Mouse (Mus musculus) MEL (cell line): Measurements from ENCODE around the gene Hist1h3a. TPM values are rescaled to one million over a fixed set of nuclear protein-coding genes. Genes with fewer than 3 reads are reported as not detected.

Experiments
- DNase-seq: peaks from one replicate; pipeline ENCODE4 v3.0.0; 2011; ENCODE audit warnings: low read depth, low spot score
- H3K27ac ChIP-seq: 2 replicates; pipeline ENCODE4 v1.5.1; 2012; ENCODE audit warnings: low read depth, mild to moderate bottlenecking, control low read depth, low read length, moderate library complexity; ENCODE audit not compliant: control insufficient read depth
- H3K27me3 ChIP-seq, 2 experiments: fragments of 150-350 bp in 1 of 2; sonication (generic) in 1 of 2; 2 replicates each; pipeline ENCODE4 v1.6.1; 2012; ENCODE audit warnings: low read length in 2 of 2, mild to moderate bottlenecking in 2 of 2, improper control_type of control experiment in 1 of 2, moderate library complexity in 1 of 2; ENCODE audit not compliant: insufficient read depth in 2 of 2, control insufficient read depth in 1 of 2
- H3K36me3 ChIP-seq, 2 experiments: 2 replicates each; pipeline ENCODE4 v1.6.1; 2012 to 2014; ENCODE audit warnings: low read length in 2 of 2, improper control_type of control experiment in 1 of 2, inconsistent platforms in 1 of 2, mild to moderate bottlenecking in 1 of 2; ENCODE audit not compliant: insufficient read depth in 2 of 2, control insufficient read depth in 1 of 2
- H3K4me1 ChIP-seq, 2 experiments: fragments of 150-350 bp in 1 of 2; sonication (generic) in 1 of 2; 2 replicates each; pipeline ENCODE4 v1.6.1; 2012; ENCODE audit warnings: low read length in 2 of 2, improper control_type of control experiment in 1 of 2, mild to moderate bottlenecking in 1 of 2; ENCODE audit not compliant: insufficient read depth in 2 of 2, control insufficient read depth in 1 of 2
- H3K4me3 ChIP-seq, 2 experiments: fragments of 150-350 bp in 1 of 2; sonication (generic) in 1 of 2; 2 replicates each; pipeline ENCODE4 v1.5.1; 2012; ENCODE audit warnings: low read depth in 2 of 2, low read length in 2 of 2, mild to moderate bottlenecking in 2 of 2, moderate library complexity in 2 of 2, control low read depth in 1 of 2, improper control_type of control experiment in 1 of 2; ENCODE audit not compliant: control insufficient read depth in 1 of 2, insufficient read depth in 1 of 2
- H3K79me2 ChIP-seq: 2 replicates; pipeline ENCODE4 v1.6.1; 2012; ENCODE audit warnings: mild to moderate bottlenecking, low read length, moderate library complexity; ENCODE audit not compliant: control insufficient read depth, poor library complexity, insufficient read depth
- H3K9ac ChIP-seq: 2 replicates; pipeline ENCODE4 v1.6.1; 2012; ENCODE audit warnings: low read depth, mild to moderate bottlenecking, control low read depth, low read length, moderate library complexity; ENCODE audit not compliant: control insufficient read depth, poor library complexity, severe bottlenecking
- H3K9me3 ChIP-seq: fragments of 150-350 bp; sonication (generic); replicated peaks from 2 replicates; pipeline ENCODE4 v1.6.1; 2012; ENCODE audit warnings: mild to moderate bottlenecking, low read length, improper control_type of control experiment, moderate library complexity; ENCODE audit not compliant: insufficient read depth
- CHD2 ChIP-seq: IDR thresholded peaks from 2 replicates; pipeline ENCODE4 v1.6.1; 2011; ENCODE audit warnings: low read length, improper control_type of control experiment
- ELF1 ChIP-seq: IDR thresholded peaks from 2 replicates; pipeline ENCODE4 v1.6.1; 2014; ENCODE audit warnings: low read depth, mild to moderate bottlenecking, inconsistent platforms, low read length, improper control_type of control experiment, moderate library complexity
- ETS1 ChIP-seq: IDR thresholded peaks from 2 replicates; pipeline ENCODE4 v1.6.1; 2012; ENCODE audit warnings: low read depth, mild to moderate bottlenecking, inconsistent platforms, low read length, improper control_type of control experiment, moderate library complexity
- GABPA ChIP-seq: IDR thresholded peaks from 2 replicates; pipeline ENCODE4 v1.6.1; 2012; ENCODE audit warnings: low read depth, mild to moderate bottlenecking, inconsistent platforms, low read length, improper control_type of control experiment, moderate library complexity
- JUND ChIP-seq: IDR thresholded peaks from 2 replicates; pipeline ENCODE4 v1.6.1; 2011; ENCODE audit warnings: low read depth, mild to moderate bottlenecking, improper control_type of control experiment, low read length
- KAT2A ChIP-seq: conservative IDR thresholded peaks from 2 replicates; pipeline ENCODE4 v1.6.1; 2012; ENCODE audit warnings: low read depth, low read length, improper control_type of control experiment, inconsistent platforms
- MAFK ChIP-seq: IDR thresholded peaks from 2 replicates; pipeline ENCODE4 v1.6.1; 2011; ENCODE audit warnings: low read depth, mild to moderate bottlenecking, low read length, improper control_type of control experiment, borderline replicate concordance
- MEF2A ChIP-seq: IDR thresholded peaks from 2 replicates; pipeline ENCODE4 v1.6.1; 2014; ENCODE audit warnings: low read depth, mild to moderate bottlenecking, inconsistent platforms, low read length, improper control_type of control experiment; ENCODE audit not compliant: poor library complexity, insufficient replicate concordance, severe bottlenecking; ENCODE audit errors: extremely low read depth
- MXI1 ChIP-seq: IDR thresholded peaks from 2 replicates; pipeline ENCODE4 v1.6.1; 2011; ENCODE audit warnings: mild to moderate bottlenecking, low read depth, low read length, improper control_type of control experiment
- NELFE ChIP-seq: IDR thresholded peaks from 2 replicates; pipeline ENCODE4 v1.6.1; 2011; ENCODE audit warnings: low read depth, low read length, improper control_type of control experiment
- NRF1 ChIP-seq: IDR thresholded peaks from 2 replicates; pipeline ENCODE4 v1.6.1; 2014; ENCODE audit warnings: low read depth, mild to moderate bottlenecking, inconsistent platforms, low read length, improper control_type of control experiment, moderate library complexity; ENCODE audit not compliant: poor library complexity, insufficient read depth, severe bottlenecking
- POLR2A ChIP-seq, 2 experiments: IDR thresholded peaks; 2 replicates each; pipeline ENCODE4 v1.6.1; 2011 to 2012; ENCODE audit warnings: low read length in 2 of 2, mild to moderate bottlenecking in 2 of 2, control low read depth in 1 of 2, improper control_type of control experiment in 1 of 2, low read depth in 1 of 2, moderate library complexity in 1 of 2; ENCODE audit not compliant: control insufficient read depth in 1 of 2, insufficient read depth in 1 of 2, poor library complexity in 1 of 2
- POLR2AphosphoS2 ChIP-seq: IDR thresholded peaks from 2 replicates; pipeline ENCODE4 v1.6.1; 2011; ENCODE audit warnings: low read length, improper control_type of control experiment
- POLR2AphosphoS5 ChIP-seq: IDR thresholded peaks from 2 replicates; pipeline ENCODE4 v1.6.1; 2012; ENCODE audit warnings: low read depth, borderline replicate concordance, mild to moderate bottlenecking, inconsistent platforms, low read length, moderate library complexity, mixed read lengths
- RCOR1 ChIP-seq: IDR thresholded peaks from 2 replicates; pipeline ENCODE4 v1.6.1; 2012; ENCODE audit warnings: low read depth, mild to moderate bottlenecking, inconsistent platforms, low read length, improper control_type of control experiment
- SIN3A ChIP-seq: IDR thresholded peaks from 2 replicates; pipeline ENCODE4 v1.6.1; 2012; ENCODE audit warnings: low read length, improper control_type of control experiment, inconsistent platforms
- TAL1 ChIP-seq: IDR thresholded peaks from 2 replicates; pipeline ENCODE4 v1.6.1; 2012; ENCODE audit warnings: mild to moderate bottlenecking, inconsistent platforms, low read length, moderate library complexity, mixed read lengths
- USF2 ChIP-seq, 2 experiments: IDR thresholded peaks; 2 replicates each; pipeline ENCODE4 v1.6.1; 2011 to 2012; ENCODE audit warnings: improper control_type of control experiment in 2 of 2, low read length in 2 of 2, borderline replicate concordance in 1 of 2, inconsistent platforms in 1 of 2, low read depth in 1 of 2, mild to moderate bottlenecking in 1 of 2; ENCODE audit not compliant: insufficient read depth in 1 of 2
- ZC3H11A ChIP-seq: IDR thresholded peaks from 2 replicates; pipeline ENCODE4 v1.6.1; 2012; ENCODE audit warnings: low read depth, mild to moderate bottlenecking, inconsistent platforms, low read length, improper control_type of control experiment
- ZMIZ1 ChIP-seq: IDR thresholded peaks from 2 replicates; pipeline ENCODE4 v1.6.1; 2012; ENCODE audit warnings: low read depth, mild to moderate bottlenecking, inconsistent platforms, low read length, improper control_type of control experiment, moderate library complexity
- ZNF384 ChIP-seq: IDR thresholded peaks from 2 replicates; pipeline ENCODE4 v1.6.1; 2012; ENCODE audit warnings: low read depth, mild to moderate bottlenecking, inconsistent platforms, low read length, improper control_type of control experiment
- polyA plus RNA-seq, 2 experiments: library from polyadenylated mRNA; stranded (reverse) in 1 of 2; unstranded in 1 of 2; fragments of >175 nt in 1 of 2; fragments of >200 nt in 1 of 2; gene quantifications; 2 replicates each; pipeline versions ENCODE4 v1.2.1 to v1.2.4; 2012; ENCODE audit warnings: low replicate concordance in 2 of 2, low read depth in 1 of 2; ENCODE audit not compliant: insufficient read length in 2 of 2, insufficient read depth in 1 of 2, missing spikeins in 1 of 2
- total RNA-seq: library from RNA; depleted of rRNA; stranded (reverse); fragments of 300-350 nt; gene quantifications from 2 replicates; pipeline ENCODE4 v1.2.3, GENCODE M21; 2012

The Hist1h3a gene
- total and polyA plus RNA-seq, 3 experiments, result 6.5 to 1,097 TPM; not detected in 1

DNA sequence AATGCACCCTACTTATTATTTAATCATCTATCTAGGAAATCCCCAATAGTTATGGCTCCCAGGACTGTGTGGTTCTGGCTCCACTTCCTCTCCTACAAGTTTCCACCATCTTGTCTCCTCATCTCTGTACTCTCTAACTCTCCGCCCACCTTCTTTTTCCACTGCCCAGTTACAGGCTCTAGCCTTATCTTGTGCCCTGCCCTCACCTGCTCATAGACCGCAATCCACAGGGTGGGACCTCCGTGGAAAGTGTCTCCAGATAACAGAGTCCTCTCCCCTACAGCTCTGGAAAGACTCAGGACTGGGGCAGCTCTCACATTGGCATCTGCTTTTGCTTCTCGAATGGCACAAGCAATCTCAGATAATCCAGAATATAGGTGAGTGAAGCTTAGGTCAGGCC is 16.8 kb upstream of the Hist1h3a start:
- Histone ChIP-seq H3K79me2 (no peaks in the 10 kb centered on the region), H3K9ac (no peak overlapping the region), H3K9me3 (no peaks in the 10 kb centered on the region), H3K36me3 (peaks cover 0 to 2% of the 10 kb centered on the region in 2 experiments; a peak in 2 of 4 replicates), H3K4me1 (peaks cover 0 to 9% of the 10 kb centered on the region in 2 experiments; a peak in 1 of 4 replicates), H3K27ac (no peak overlapping the region), H3K4me3 (no peak overlapping the region), H3K27me3 (no peaks in the 10 kb centered on the region; a peak in 1 of 4 replicates)
- TF ChIP-seq JUND (no peak), GABPA (no peak), ZC3H11A (no peak), NRF1 (no peak), RCOR1 (no peak), MXI1 (no peak), SIN3A (no peak), USF2 (IDR thresholded peaks at IDR 0.05; ENCODE audit: borderline replicate concordance in 1 of 2, insufficient read depth in 1 of 2, low read depth in 1 of 2, low read length in 2 of 2) (no peak)
- DNase-seq, result no peak

DNA sequence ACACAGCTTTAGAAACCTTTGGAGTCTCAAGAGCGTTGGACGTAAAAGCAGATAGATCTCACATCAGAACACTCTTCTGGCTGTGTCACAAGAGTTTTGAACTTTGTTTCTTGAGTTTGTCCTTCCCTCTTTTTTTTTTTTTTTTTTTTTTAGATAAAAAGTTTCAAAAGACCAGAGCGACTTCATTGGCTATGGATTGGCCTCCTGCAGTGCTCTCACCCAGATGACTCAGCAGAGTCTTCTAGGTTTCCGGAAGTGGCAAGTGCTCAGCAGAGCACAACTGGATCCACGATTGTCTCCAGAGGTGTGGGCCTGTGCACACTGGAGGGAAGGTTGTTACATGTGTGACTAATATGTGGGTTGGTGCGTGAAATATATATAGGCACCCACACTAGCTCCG is 16.2 kb upstream of the Hist1h3a start:
- Histone ChIP-seq H3K9ac (no peak overlapping the region), H3K36me3 (peaks cover 0 to 2% of the 10 kb centered on the region in 2 experiments; a peak in 2 of 4 replicates), H3K27me3 (no peaks in the 10 kb centered on the region; a peak in 1 of 4 replicates), H3K4me3 (no peak overlapping the region), H3K9me3 (no peaks in the 10 kb centered on the region), H3K79me2 (no peaks in the 10 kb centered on the region), H3K27ac (no peak overlapping the region), H3K4me1 (peaks cover 0 to 9% of the 10 kb centered on the region in 2 experiments; a peak in 1 of 4 replicates)
- peak; percentile 41 for DNase-seq
- peak; percentile 43; the same call in 1 of the 2 replicates for TF ChIP-seq ZNF384
- no peak for TF ChIP-seq KAT2A
- no peak for TF ChIP-seq POLR2A (IDR thresholded peaks at IDR 0.05; ENCODE audit: control insufficient read depth in 1 of 2, insufficient read depth in 1 of 2, low read depth in 1 of 2, low read length in 2 of 2, poor library complexity in 1 of 2)
- no peak for TF ChIP-seq NELFE

DNA sequence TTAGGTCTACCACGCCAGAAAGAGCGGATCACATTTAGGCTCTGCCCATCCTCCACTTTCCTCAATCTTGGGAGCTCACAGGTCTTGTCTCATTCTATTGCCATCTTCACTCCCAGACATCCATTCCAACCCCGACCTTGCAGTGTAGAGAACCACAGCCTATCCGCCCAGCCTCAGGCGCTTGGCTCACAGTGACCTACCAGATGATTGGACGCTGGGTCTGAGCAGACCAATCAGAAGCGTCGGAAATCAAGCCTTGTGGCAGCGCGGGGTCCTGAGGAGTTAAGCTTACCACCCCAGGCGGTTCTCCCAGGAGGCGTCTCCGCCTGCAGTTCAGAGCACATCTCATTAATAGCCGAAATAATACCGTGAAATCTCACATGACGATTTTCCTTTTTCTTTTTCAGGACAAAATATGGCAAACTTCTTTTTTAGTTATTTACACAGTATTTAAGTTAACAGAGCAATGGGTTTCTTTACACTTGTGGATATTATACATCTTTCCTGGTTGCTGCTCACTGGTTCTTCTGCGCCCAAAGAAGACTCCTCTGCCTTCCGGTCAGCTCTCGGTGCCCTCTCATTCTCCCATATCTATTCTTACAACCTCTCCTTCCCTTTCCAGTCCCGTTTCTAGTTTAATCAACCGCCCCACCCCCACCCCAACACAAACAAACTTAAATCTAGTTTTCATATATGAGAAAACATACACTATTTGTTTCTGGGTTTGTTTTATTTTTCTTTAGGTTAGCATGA is 10.6 kb upstream of the Hist1h3a start:
- H3K4me1 ChIP-seq, result peaks cover 6 to 9% of the 10 kb centered on the region in 2 experiments
- no peak for DNase-seq
- no peaks in the 10 kb centered on the region for H3K27me3 ChIP-seq
- no peaks in the 10 kb centered on the region for H3K9me3 ChIP-seq
- peaks cover 0 to 13% of the 10 kb centered on the region in 2 experiments; a peak in 2 of 4 replicates for H3K36me3 ChIP-seq
- TF ChIP-seq POLR2AphosphoS5 (no peak), POLR2AphosphoS2 (no peak), ELF1 (no peak), MEF2A (no peak), ZMIZ1 (no peak), CHD2 (no peak), MAFK (no peak), TAL1 (no peak), NELFE (no peak), POLR2A (IDR thresholded peaks at IDR 0.05; ENCODE audit: control insufficient read depth in 1 of 2, insufficient read depth in 1 of 2, low read depth in 1 of 2, low read length in 2 of 2, poor library complexity in 1 of 2) (no peak), ETS1 (no peak)
- no peaks in the 10 kb centered on the region for H3K79me2 ChIP-seq
- H3K9ac ChIP-seq, result no peak overlapping the region
- H3K27ac ChIP-seq, result no peak overlapping the region
- H3K4me3 ChIP-seq, result no peak overlapping the region
